Mouse (Mus musculus) right cerebral cortex, postnatal 14 days (tissue): Measurements from ENCODE around the gene AI837181.
"Not testable (repeated sequence)": the region's sequence is repeated elsewhere in the genome, so short reads cannot be mapped to it uniquely, and the experiment has no call there.

ENCODE experiments used
- DNase-seq: peaks from one replicate; pipeline ENCODE4 v3.0.0; 2022

AI837181 gene

GRCm38 (mm10) chr19:5424782-5425741, at the start of gene AI837181, which contains the start of gene Drap1:
TSS of gene AI837181 (plus strand) at chr19:5425144.
TSS of gene Drap1 (minus strand) at chr19:5424979.
- DNase-seq = peak; percentile 96

- no peak for DNase-seq
Measured at GRCm38 (mm10) chr19:5377446-5377845, 47.5 kb upstream of the AI837181 start.

DNA sequence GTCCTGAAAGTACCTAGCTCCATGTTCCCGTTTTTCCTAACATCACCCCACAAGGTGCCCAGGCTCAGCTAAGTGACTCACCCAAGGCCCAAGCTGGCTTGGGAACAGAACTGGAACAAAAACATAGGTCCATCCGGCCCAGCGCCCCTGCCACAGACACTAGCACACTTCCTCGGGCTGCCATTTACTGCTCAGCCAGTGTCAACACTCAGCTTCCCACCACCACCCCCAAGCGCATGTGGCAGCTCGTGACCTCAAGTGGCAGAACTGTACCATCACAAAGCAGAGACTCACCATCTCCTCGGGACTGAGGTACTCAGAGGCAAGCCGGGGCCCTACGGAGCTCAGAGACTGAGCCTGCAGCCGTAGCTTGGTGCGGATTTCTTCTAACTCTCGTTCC, 41.6 kb upstream of the AI837181 start:
- no peak for DNase-seq

DNA sequence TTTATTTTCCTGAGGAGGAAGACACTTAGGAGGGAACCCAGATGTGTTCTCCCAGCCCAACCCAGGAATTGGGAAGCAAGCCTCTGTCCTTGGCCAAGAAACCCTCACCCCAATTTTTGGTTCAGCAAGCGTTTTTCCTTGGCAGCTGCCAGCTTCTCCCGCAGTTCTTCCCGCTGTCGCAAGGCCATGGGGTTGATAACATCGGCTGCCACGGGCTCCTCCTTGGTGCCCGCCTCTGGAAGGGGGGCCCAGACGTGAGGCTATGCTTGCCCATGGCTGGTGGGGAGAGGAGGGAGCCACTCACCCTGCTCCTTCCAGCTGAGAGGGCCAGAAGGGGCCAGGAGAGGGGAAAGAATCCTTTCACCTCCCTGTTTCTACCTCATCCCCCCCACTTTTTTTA, 40.2 kb upstream of the AI837181 start:
- no peak for DNase-seq

DNA sequence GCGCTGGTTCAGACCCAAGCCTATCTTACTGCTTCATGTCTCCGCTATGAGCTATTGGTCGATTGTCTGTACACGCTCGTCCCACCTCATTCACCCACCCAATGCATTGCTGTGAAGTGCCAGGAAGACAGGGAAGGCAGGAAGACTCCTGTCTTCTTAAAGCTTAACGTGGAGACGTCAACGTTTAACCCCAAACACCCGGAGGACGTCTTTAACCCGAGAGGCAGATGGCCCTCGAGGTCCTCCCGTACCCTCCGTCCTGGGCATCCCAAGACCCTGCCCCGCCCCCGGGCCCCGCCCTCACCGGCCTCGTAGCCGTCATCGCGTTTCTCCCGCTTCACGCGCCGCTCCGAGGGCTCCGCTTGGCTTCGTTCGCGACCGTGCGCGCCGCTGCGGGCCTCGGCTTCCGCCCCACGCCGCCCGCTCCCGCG, 36.9 kb upstream of the AI837181 start:
- DNase-seq = peak; percentile 32

GRCm38 (mm10) chr19:5388588-5389242, 36.2 kb upstream of the AI837181 start, which contains the start of gene Sart1:
TSS of gene Sart1 (minus strand) at chr19:5388703.
- peak; percentile 95 for DNase-seq

GRCm38 (mm10) chr19:5389647-5390046, 35.3 kb upstream of the AI837181 start:
- DNase-seq = no peak

DNA sequence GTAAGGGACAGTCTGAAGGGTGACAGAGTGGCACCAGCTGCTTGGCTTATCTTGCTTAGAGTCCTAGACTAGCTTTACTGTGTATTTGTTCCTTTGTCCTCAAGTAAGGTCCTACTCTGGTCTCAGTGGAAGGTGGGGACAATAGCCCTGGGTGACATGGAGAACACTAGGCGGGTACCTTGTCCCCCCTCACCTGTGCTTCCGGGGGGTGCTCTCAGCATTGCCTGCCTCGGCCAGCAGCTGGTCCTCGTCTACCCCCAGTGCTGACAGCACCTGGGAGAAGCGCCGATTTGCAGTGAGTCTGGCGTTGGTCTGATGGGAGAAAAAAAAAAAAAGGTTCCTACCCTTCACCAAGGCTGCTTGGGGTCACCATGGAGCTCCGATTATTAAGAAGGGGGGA, 34.5 kb upstream of the AI837181 start:
- no peak for DNase-seq

GRCm38 (mm10) chr19:5392892-5393291, 32.1 kb upstream of the AI837181 start:
- no peak for DNase-seq

- DNase-seq = no peak
Measured at GRCm38 (mm10) chr19:5394168-5394567, 30.8 kb upstream of the AI837181 start.

- no peak for DNase-seq
Measured at GRCm38 (mm10) chr19:5395371-5395770, 29.6 kb upstream of the AI837181 start.

GRCm38 (mm10) chr19:5401073-5401472, 23.9 kb upstream of the AI837181 start:
- DNase-seq = not testable (repeated sequence)

DNA sequence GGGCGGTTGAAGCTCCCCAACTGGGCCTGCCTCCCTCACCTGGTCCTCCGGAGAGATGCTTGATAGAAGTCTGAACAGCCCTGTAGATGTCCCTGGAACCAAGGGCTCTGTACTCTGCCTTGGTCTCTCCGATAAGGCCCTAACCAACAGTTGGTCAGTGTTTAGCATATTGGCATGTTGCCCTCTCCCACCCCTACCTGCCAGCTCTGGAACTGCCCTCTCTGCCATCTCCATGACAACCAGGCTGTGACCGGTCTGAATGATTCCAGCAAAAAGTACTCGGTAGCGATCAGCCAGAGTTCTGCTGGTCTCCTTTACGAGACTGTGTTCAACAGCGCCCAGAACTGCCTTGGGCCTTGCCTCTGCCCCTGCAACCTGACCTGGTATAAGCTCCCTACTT, 22.7 kb upstream of the AI837181 start, which contains the start of gene Tsga10ip:
Gene Tsga10ip (minus strand): TSS at position 234 of the 400 bp plus-strand sequence.
- no peak for DNase-seq

GRCm38 (mm10) chr19:5405924-5406323, 19.0 kb upstream of the AI837181 start:
- DNase-seq = no peak

GRCm38 (mm10) chr19:5406531-5407126, 18.3 kb upstream of the AI837181 start:
- DNase-seq = not testable (repeated sequence)

GRCm38 (mm10) chr19:5407133-5407532, 17.8 kb upstream of the AI837181 start:
- DNase-seq = peak; percentile 56

DNA sequence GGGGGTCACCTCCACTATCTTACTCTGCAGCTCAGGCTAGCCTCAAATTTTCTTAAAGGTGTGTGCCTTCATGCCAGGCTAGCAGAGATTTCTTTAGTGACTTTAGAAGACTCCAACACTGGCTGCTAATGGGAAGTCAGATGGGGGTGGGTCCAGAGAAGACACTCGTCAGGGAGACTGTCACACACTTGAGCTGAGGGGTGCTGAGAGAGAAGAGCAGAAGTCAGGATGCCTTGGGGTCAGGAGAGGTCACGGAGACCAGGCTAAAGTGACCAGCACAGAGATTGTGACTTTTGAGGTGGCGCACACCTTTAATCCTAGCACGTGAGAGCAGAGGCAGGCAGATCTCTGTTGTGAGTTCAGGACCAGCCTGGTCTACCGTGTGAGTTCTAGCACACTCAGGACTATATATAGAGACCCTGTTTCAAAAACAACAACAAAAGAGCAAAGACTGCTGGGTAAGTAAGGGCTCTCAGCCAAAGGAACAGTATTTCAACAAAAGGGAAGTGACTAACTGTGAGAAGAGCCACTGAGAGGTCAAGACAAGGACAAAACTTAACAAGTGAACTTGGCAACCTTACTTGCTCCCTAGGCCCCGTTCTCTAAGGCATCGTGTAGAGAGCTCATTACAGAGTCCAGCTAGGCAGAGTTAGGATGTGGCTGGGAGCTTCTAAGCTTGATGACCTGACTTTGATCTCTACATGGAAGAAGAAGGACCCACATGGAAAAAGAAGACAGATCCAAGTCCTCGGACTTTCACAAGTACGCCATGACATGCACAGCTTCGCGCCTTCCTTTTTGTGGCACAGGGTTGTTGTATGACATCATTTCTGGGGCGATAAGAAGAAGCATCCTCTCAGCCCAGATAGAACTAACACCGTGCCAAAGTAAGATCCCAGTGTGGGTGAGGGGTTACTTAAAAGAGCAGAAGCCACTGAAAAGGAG, 16.6 kb upstream of the AI837181 start:
- DNase-seq = no peak

DNA sequence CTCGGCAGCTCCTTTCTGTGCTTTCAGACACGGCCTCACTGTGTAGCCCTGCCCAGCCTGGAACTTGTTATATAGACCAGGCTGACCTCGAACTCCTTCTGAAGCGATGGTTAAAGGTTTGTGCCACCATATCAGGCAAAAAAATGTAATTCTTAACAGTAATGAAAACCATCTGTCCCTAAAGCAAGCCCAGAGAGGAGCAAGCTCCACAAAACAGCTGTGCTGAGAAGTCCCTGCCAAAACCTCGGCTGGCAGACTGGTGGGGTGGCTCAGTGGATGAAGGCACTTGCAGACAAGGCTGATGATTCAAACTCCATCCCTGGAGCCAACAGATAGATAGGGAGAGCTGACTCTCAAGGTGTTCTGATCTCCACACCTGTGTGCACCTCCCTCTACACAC, 15.9 kb upstream of the AI837181 start:
- no peak for DNase-seq

DNA sequence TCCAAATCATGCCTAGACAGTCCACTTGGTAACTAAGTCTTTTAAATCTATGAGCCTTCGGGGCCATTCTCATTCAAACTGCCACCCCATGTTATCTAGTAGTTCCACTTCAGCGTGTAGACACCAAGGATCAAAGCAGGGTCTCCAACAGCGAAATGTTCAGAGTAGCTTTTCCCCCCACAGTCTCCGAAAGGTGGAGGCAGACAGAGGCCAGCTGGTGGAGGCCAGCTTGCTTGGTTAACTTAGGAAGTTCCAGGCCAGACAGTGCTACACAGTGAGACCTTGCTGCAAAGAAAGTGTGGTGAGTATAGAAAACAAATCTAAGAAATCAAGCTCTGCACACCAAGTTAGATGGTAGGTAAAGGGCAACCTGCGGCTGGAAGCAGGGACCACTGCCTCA, 14.3 kb upstream of the AI837181 start:
- DNase-seq = no peak

DNA sequence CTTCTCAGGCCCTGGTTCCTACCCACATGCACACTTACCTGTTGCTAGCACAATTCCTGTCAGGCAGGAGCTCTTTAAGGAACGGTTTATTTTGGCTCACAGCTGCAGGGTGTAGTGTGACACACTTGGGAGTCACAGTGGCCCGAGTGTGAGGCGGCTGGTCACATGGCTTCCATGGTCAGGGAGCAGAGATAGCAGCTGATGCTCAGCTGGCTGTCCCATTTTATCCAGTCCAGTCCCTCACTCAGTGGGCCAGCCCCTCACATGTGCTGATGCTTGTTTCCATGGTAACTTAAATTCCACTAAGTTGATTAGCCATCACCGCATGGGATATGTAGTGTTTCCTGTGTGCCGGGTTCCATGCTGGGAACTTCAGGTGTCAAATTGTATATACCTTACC, 13.0 kb upstream of the AI837181 start:
- no peak for DNase-seq

DNA sequence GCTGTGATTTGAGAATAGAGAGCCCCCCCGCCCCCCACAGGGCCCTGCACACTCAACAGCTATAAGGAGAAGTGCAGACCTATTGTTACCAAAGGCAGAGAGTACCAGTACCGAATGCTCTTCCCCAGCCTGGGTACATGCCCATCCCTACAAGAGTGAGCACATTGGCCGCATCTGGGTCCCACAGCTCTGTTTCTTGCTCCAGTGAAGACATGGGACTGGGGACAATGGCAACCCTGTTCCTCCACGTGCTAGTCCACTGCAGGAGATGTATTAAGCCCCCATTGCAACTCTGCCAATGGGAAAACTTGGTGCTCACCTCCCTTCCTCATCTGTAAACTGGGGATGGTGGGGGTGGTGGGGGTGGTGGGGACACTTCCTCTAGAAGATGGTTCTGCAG, 11.1 kb upstream of the AI837181 start:
- DNase-seq = no peak

- DNase-seq = no peak
Measured at GRCm38 (mm10) chr19:5414534-5414957, 10.4 kb upstream of the AI837181 start.
